Mouse (Mus musculus): Measurements from ENCODE around the gene Capn12. TPM values are rescaled to one million over a fixed set of nuclear protein-coding genes. Genes with fewer than 3 reads are reported as not detected.

The Capn12 gene
- polyA plus RNA-seq, 1 experiment = not detected

DNA sequence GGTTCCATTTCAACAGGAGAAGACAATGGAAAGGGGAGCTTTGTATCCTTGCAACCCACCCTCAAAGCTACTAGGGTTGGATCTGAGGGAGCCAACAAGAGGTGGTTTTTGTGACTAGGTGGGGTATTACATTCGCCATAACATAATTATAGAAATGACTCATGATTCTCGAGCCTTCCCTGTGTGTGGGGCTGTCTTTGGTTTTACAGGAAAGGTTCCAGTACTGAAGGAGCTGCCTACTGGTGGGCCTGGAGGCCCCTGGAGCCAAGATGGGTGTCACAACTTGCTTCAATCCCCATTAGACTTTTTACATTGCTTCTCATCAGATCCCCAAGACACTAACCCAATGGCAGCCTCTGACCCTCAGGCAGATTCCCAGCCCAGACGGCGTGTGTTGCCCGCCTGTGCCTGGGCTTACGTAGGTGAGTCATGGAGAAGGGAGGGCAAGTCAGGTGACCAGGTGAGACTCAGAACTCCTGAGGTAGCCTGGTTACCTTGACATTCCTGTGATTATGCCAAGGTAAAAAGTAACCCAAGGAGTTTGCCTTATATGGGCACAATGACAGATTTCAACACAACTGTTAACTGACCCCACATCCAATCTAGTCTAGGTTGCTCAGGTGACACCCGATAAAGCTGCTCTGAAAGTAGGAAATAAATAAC, 49.9 kb downstream of the Capn12 start:
- no peak overlapping the region for H3K4me3 ChIP-seq (ENCODE audit: insufficient read depth, low read depth, low read length)
- peak overlapping the region; percentile 93 for H3K27ac ChIP-seq (ENCODE audit: insufficient read depth, low read depth, low read length)
- 59% methylated on average over 7 of the region's 7 CpGs for WGBS
- TF ChIP-seq CTCF (IDR thresholded peaks at IDR 0.05; ENCODE audit: insufficient read depth, low read depth, low read length) (no peak), POLR2A (IDR thresholded peaks at IDR 0.05; ENCODE audit: insufficient read depth, low read depth, low read length) (no peak)
- peaks cover 43% of the 10 kb centered on the region for H3K4me1 ChIP-seq (ENCODE audit: control insufficient read depth, insufficient read depth, low read length)

DNA sequence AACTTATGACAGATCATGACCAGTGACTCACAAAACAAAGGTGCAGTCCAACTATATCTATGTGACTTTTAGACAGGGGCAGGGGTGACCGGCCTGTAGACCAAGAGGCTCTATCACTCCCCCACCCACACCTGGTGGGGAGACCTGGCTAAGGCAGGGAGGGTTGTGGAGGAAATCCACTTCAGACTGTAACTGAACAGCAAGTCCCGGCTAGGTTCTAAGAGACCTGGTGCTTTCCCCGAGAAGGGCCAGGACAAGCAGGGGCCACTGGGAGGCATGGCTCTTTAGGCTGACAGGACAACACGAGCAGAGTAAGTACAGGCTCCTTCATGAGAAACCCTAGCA, 50.4 kb downstream of the Capn12 start:
- Histone ChIP-seq H3K4me1 (ENCODE audit: control insufficient read depth, insufficient read depth, low read length) (peaks cover 44% of the 10 kb centered on the region), H3K4me3 (ENCODE audit: insufficient read depth, low read depth, low read length) (no peak overlapping the region), H3K27ac (ENCODE audit: insufficient read depth, low read depth, low read length) (peak overlapping the region; percentile 93)
- WGBS = 82% methylated on average over 4 of the region's 4 CpGs
- TF ChIP-seq CTCF (IDR thresholded peaks at IDR 0.05; ENCODE audit: insufficient read depth, low read depth, low read length) (no peak), POLR2A (IDR thresholded peaks at IDR 0.05; ENCODE audit: insufficient read depth, low read depth, low read length) (no peak)

DNA sequence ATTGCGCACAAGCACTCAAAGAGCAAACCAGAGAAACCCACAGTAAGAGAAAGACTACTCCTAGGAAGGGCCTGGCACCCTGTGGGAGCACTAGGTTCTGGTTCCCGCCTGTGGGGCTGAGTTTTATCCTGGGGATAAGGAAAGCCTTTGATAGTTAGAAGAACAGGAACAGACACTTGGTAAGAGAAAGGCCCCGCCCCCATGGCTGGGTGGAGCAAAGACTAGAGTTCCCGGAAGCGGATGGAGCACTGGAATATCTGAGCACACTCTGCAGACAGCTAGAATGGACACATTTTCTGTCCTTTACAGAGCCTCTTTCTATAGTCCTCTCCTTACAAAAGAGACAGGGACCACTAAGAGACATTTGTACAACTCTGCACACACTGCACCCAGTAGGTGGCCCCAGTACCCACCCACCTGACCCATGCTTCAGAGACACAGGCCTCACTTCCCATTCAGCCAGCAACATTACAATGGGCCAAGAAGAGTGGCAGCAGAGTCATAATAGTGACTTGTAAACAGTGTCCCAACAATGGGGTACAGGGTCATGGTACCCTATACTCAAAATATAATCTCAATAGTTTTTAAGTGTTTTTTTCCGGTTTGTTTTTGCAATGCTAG, 51.3 kb downstream of the Capn12 start:
- Histone ChIP-seq H3K27ac (ENCODE audit: insufficient read depth, low read depth, low read length) (peak overlapping the region; percentile 60), H3K4me1 (ENCODE audit: control insufficient read depth, insufficient read depth, low read length) (peaks cover 47% of the 10 kb centered on the region), H3K4me3 (ENCODE audit: insufficient read depth, low read depth, low read length) (no peak overlapping the region)
- no peak for TF ChIP-seq CTCF (IDR thresholded peaks at IDR 0.05; ENCODE audit: insufficient read depth, low read depth, low read length)
- no peak for TF ChIP-seq POLR2A (IDR thresholded peaks at IDR 0.05; ENCODE audit: insufficient read depth, low read depth, low read length)
- WGBS = 66% methylated on average over 6 of the region's 6 CpGs

DNA sequence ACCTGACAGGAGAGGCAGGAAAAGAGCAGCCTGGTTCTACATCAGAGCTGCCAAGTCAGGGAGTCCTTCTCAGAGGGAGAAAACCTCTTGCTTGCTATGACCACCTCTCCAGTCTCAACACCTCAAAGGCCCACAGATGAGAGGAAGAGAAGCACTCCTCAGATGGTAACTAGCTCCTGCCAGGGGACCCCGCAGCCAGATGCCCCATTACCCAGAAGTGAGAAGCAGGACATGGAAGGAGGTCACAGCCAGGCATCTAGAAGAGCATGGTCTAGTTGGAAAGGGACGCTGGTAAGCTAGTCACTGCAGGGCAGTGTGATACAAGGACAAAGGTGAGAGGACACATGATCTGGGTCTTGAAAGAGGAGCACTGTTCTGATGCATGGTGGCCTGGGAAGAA, 52.6 kb downstream of the Capn12 start:
- Histone ChIP-seq H3K4me1 (ENCODE audit: control insufficient read depth, insufficient read depth, low read length) (peaks cover 50% of the 10 kb centered on the region), H3K4me3 (ENCODE audit: insufficient read depth, low read depth, low read length) (no peak overlapping the region), H3K27ac (ENCODE audit: insufficient read depth, low read depth, low read length) (peak overlapping the region; percentile 7; the same call in 1 of the 2 replicates)
- WGBS = 89% methylated on average over 2 of the region's 2 CpGs
- no peak for TF ChIP-seq CTCF (IDR thresholded peaks at IDR 0.05; ENCODE audit: insufficient read depth, low read depth, low read length)
- no peak for TF ChIP-seq POLR2A (IDR thresholded peaks at IDR 0.05; ENCODE audit: insufficient read depth, low read depth, low read length)

DNA sequence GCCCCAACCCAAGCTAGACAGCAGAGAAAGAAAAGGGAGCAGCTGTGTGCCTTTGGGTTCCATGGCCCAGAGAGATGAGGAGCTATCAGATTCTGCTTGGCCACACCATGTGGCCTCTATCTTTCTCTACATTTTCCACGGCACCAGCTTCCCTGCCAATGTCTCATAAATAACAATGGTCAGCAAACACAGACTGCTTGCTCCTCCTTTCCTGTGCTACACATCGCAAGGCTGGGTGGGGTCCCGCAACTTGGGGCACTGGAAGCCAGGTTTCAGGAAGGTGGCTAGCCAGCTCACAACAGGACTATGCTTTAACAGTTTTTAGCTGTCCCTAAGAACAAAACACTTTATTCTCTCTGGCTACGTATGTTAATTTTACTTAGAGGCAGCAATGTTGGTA, 55.6 kb downstream of the Capn12 start:
- Histone ChIP-seq H3K4me1 (ENCODE audit: control insufficient read depth, insufficient read depth, low read length) (peaks cover 39% of the 10 kb centered on the region), H3K4me3 (ENCODE audit: insufficient read depth, low read depth, low read length) (no peak overlapping the region), H3K27ac (ENCODE audit: insufficient read depth, low read depth, low read length) (peak overlapping the region; percentile 58)
- WGBS = 55% methylated on average over 4 of the region's 4 CpGs
- no peak for TF ChIP-seq POLR2A (IDR thresholded peaks at IDR 0.05; ENCODE audit: insufficient read depth, low read depth, low read length)
- TF ChIP-seq CTCF (IDR thresholded peaks at IDR 0.05; ENCODE audit: insufficient read depth, low read depth, low read length) = no peak

DNA sequence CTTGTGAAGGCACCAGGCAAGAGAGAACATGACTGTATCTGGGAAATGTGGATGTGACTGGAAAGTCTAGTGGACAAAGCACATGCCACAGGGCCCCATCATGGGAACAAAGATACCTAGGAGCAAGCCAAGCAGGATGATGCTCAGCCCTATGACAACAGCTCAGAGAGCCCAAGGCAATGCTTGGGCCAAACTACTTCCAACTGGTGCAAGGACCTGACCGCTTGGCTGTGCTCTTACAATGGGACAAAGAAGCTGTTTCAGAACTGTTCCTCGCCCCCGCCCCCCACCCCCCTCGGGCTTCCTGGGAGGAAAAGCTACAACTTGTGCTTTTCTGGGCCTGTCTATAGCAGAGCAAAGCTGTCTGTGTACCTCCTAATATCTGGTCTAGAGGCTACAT, 57.4 kb downstream of the Capn12 start:
- peak overlapping the region; percentile 78 for H3K27ac ChIP-seq (ENCODE audit: insufficient read depth, low read depth, low read length)

DNA sequence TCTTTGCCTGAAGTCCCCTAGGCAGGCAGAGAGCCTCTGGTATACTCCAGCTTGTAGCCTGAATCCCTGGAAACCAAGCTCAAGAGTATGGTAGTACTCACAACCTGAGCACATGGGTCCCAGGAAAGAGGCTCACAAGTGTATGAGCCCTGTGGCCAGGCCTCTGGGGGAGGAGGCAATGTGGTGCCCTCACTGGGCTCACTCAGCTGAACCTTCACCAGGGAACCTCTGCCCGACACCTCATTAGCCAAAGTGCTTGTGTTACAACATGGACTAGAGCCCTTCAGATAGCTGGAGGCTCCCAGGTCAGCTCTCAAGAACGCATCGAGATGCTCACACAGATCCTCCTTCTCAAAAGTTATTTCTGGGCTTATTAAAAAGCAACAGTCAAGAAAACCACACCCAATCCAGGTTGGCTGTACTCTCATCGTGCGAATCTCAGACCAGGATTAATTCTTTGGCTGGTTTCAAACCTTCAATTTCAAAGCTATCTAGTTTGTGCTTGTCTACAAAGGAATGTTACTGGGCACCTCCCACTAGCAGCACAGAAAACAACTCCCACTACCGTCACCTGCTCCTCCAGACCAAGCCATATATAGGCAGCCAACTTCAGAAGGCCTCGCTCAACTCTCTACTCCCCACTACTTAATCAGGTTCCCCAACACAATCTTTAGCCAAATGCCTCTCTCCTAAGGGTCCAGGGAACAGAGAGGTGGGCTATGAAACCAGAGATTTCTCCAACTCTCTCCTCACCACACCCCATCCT, 58.4 kb downstream of the Capn12 start:
- no peak for TF ChIP-seq CTCF (IDR thresholded peaks at IDR 0.05; ENCODE audit: insufficient read depth, low read depth, low read length)
- no peak for TF ChIP-seq POLR2A (IDR thresholded peaks at IDR 0.05; ENCODE audit: insufficient read depth, low read depth, low read length)
- 59% methylated on average over 7 of the region's 7 CpGs for WGBS
- H3K27ac ChIP-seq (ENCODE audit: insufficient read depth, low read depth, low read length) = peak overlapping the region; percentile 55

More for the DNA sequence above, 57.4 kb downstream of the Capn12 start:
- H3K4me1 ChIP-seq (ENCODE audit: control insufficient read depth, insufficient read depth, low read length) = peaks cover 41% of the 10 kb centered on the region
- WGBS = 26% methylated on average over 4 of the region's 4 CpGs
- no peak for TF ChIP-seq CTCF (IDR thresholded peaks at IDR 0.05; ENCODE audit: insufficient read depth, low read depth, low read length)
- no peak for TF ChIP-seq POLR2A (IDR thresholded peaks at IDR 0.05; ENCODE audit: insufficient read depth, low read depth, low read length)
- H3K4me3 ChIP-seq (ENCODE audit: insufficient read depth, low read depth, low read length) = no peak overlapping the region

DNA sequence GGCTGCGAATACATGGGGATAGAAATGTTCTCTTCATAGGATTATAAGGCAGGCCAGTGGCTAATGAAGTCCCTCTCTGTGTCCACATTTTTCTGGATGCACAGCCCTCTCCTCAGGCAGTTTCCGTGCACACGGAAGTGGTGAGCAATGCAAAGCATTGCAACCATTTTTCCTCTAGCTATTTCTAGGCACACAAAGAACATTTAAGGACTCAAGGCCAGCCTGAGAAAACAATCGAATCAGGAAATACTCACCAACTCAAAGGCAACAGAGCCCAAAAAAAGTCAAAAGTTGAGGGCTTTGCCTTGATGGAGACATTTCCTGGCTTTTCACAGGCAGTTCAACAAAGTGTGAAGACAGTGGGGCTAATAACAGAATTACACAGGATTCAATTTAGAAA, 59.9 kb downstream of the Capn12 start:
- H3K27ac ChIP-seq (ENCODE audit: insufficient read depth, low read depth, low read length) = peak overlapping the region; percentile 42; the same call in 1 of the 2 replicates
- TF ChIP-seq CTCF (IDR thresholded peaks at IDR 0.05; ENCODE audit: insufficient read depth, low read depth, low read length) = no peak
- TF ChIP-seq POLR2A (IDR thresholded peaks at IDR 0.05; ENCODE audit: insufficient read depth, low read depth, low read length) = no peak
- WGBS = 55% methylated on average over 4 of the region's 4 CpGs
- no peak overlapping the region for H3K4me3 ChIP-seq (ENCODE audit: insufficient read depth, low read depth, low read length)
- peaks cover 43% of the 10 kb centered on the region for H3K4me1 ChIP-seq (ENCODE audit: control insufficient read depth, insufficient read depth, low read length)

More for the DNA sequence above, 58.4 kb downstream of the Capn12 start:
- H3K4me3 ChIP-seq (ENCODE audit: insufficient read depth, low read depth, low read length) = no peak overlapping the region
- peaks cover 38% of the 10 kb centered on the region for H3K4me1 ChIP-seq (ENCODE audit: control insufficient read depth, insufficient read depth, low read length)

DNA sequence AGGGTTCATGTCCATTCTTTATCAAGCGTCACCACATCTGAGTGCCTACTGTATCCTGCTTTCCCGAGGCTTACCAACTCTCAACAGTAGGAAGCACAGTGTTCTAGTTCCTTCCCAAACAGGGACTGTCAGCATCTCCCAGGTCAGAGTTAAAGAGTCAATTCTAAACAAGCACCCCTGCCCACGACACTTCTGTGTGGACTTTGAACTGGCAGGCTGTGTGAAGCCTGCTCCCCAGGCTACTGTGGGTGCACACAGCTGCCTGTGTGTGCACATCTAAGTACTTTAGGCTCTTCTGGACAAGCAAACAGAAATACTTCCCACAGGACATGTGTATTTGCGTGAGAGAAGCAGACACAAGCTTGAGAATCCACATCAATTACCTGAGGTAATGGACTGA, 60.3 kb downstream of the Capn12 start:
- Histone ChIP-seq H3K4me3 (ENCODE audit: insufficient read depth, low read depth, low read length) (no peak overlapping the region), H3K27ac (ENCODE audit: insufficient read depth, low read depth, low read length) (peak overlapping the region; percentile 42; the same call in 1 of the 2 replicates), H3K4me1 (ENCODE audit: control insufficient read depth, insufficient read depth, low read length) (peaks cover 43% of the 10 kb centered on the region)
- WGBS = 58% methylated on average over 4 of the region's 4 CpGs
- TF ChIP-seq CTCF (IDR thresholded peaks at IDR 0.05; ENCODE audit: insufficient read depth, low read depth, low read length) = no peak
- TF ChIP-seq POLR2A (IDR thresholded peaks at IDR 0.05; ENCODE audit: insufficient read depth, low read depth, low read length) = no peak

Other genes with a start within 250 kb of the Capn12 start
- not detected in 2 replicates for gene Fbxo27, start 188.6 kb upstream of the Capn12 start, polyA plus RNA-seq (2012; ENCODE audit: insufficient read depth, insufficient read length, low replicate concordance, missing spikeins)
- gene Fbxo17, start 164.6 kb upstream of the Capn12 start, polyA plus RNA-seq (2012; ENCODE audit: insufficient read depth, insufficient read length, low replicate concordance, missing spikeins) = not detected in 2 replicates
- not detected in 2 replicates for gene Mrps12, start 139.6 kb upstream of the Capn12 start, polyA plus RNA-seq (2012; ENCODE audit: insufficient read depth, insufficient read length, low replicate concordance, missing spikeins)
- not detected in 2 replicates for gene Sars2, start 139.4 kb upstream of the Capn12 start, polyA plus RNA-seq (2012; ENCODE audit: insufficient read depth, insufficient read length, low replicate concordance, missing spikeins)
- gene Ccer2, start 125.2 kb upstream of the Capn12 start, polyA plus RNA-seq (2012; ENCODE audit: insufficient read depth, insufficient read length, low replicate concordance, missing spikeins) = not detected in 2 replicates
- not detected in 2 replicates for gene Sirt2, start 114.7 kb upstream of the Capn12 start, polyA plus RNA-seq (2012; ENCODE audit: insufficient read depth, insufficient read length, low replicate concordance, missing spikeins)
- gene Nfkbib, start 113.9 kb upstream of the Capn12 start, polyA plus RNA-seq (2012; ENCODE audit: insufficient read depth, insufficient read length, low replicate concordance, missing spikeins) = not detected in 2 replicates
- not detected in 2 replicates for gene Rinl, start 92.5 kb upstream of the Capn12 start, polyA plus RNA-seq (2012; ENCODE audit: insufficient read depth, insufficient read length, low replicate concordance, missing spikeins)
- 179 and 465 TPM in 2 replicates for gene Hnrnpl, start 72.9 kb upstream of the Capn12 start, polyA plus RNA-seq (2012; ENCODE audit: insufficient read depth, insufficient read length, low replicate concordance, missing spikeins)
- gene Ech1, start 56.2 kb upstream of the Capn12 start, polyA plus RNA-seq (2012; ENCODE audit: insufficient read depth, insufficient read length, low replicate concordance, missing spikeins) = not detected in 2 replicates
- not detected in 2 replicates for gene Lgals4, start 47.6 kb upstream of the Capn12 start, polyA plus RNA-seq (2012; ENCODE audit: insufficient read depth, insufficient read length, low replicate concordance, missing spikeins)
- gene Lgals7, start 17.6 kb upstream of the Capn12 start, polyA plus RNA-seq (2012; ENCODE audit: insufficient read depth, insufficient read length, low replicate concordance, missing spikeins) = not detected in 2 replicates
- gene Actn4, start 80.9 kb downstream of the Capn12 start, polyA plus RNA-seq (2012; ENCODE audit: insufficient read depth, insufficient read length, low replicate concordance, missing spikeins) = 498 TPM in 1 of 2 replicates, not detected in the other
- gene Eif3k, start 100.4 kb downstream of the Capn12 start, polyA plus RNA-seq (2012; ENCODE audit: insufficient read depth, insufficient read length, low replicate concordance, missing spikeins) = not detected in 2 replicates
- gene Map4k1, start 100.6 kb downstream of the Capn12 start, polyA plus RNA-seq (2012; ENCODE audit: insufficient read depth, insufficient read length, low replicate concordance, missing spikeins) = not detected in 2 replicates
- gene Ryr1, start 243.8 kb downstream of the Capn12 start, polyA plus RNA-seq (2012; ENCODE audit: insufficient read depth, insufficient read length, low replicate concordance, missing spikeins) = not detected in 2 replicates